Mouse (Mus musculus) erythroblast, adult 5-6 weeks (primary cell): ENCODE data around the gene Itga10. TPM values are rescaled to one million over a fixed set of nuclear protein-coding genes. Genes with fewer than 3 reads are reported as not detected.
A peak's percentile ranks its signal among the peaks of the same experiment; 100 is the strongest.
"Not testable (repeated sequence)": the region's sequence is repeated elsewhere in the genome, so short reads cannot be mapped to it uniquely, and the experiment has no call there.

ENCODE experiments used
- ATAC-seq: replicated peaks from 2 replicates; pipeline ENCODE4 v1.8.0; 2016; ENCODE audit warnings: moderate number of reproducible peaks, mild to moderate bottlenecking, moderate TSS enrichment, inconsistent platforms; ENCODE audit not compliant: poor library complexity, low FRiP score, severe bottlenecking
- total RNA-seq, 2 experiments: library from RNA; stranded (forward) in 1 of 2; stranded (reverse) in 1 of 2; fragments of 150-400 nt in 1 of 2; fragments of 200-764, 138-1000 nt in 1 of 2; gene quantifications; 2 replicates each; pipeline versions ENCODE4 v1.2.3 to v1.2.4; 2015 to 2017; ENCODE audit warnings: low replicate concordance in 2 of 2

Itga10 gene
- total RNA-seq (2015; ENCODE audit: low replicate concordance) (not detected in 2 replicates), total RNA-seq (2017; ENCODE audit: low replicate concordance) (0.14 and 1.4 TPM in 2 replicates)

- ATAC-seq = peak; percentile 48; the same call in 1 of the 2 replicates
Observed at GRCm38 (mm10) chr3:96645018-96645649, at the start of gene Itga10. Gene Itga10, plus strand, starts transcription at chr3:96645584.

GRCm38 (mm10) chr3:96595661-96596060 is 49.7 kb upstream of the Itga10 start:
- ATAC-seq = no peak

- no peak for ATAC-seq
Observed at GRCm38 (mm10) chr3:96596228-96596707, 49.1 kb upstream of the Itga10 start, which contains the start of gene Ankrd34a. Gene Ankrd34a, plus strand, starts transcription at chr3:96596636.

- ATAC-seq = no peak
Observed at GRCm38 (mm10) chr3:96596855-96597254, 48.5 kb upstream of the Itga10 start.

GRCm38 (mm10) chr3:96597435-96597891 is 47.9 kb upstream of the Itga10 start:
- ATAC-seq = no peak

- no peak for ATAC-seq
Observed at GRCm38 (mm10) chr3:96598156-96599068, 47.0 kb upstream of the Itga10 start.

- ATAC-seq = no peak
Observed at GRCm38 (mm10) chr3:96599069-96599393, 46.4 kb upstream of the Itga10 start.

GRCm38 (mm10) chr3:96599411-96599810 is 46.0 kb upstream of the Itga10 start:
- ATAC-seq = no peak

- ATAC-seq = 0 out of 2 replicates have a peak, but pooled peaks have one; percentile 40
Observed at GRCm38 (mm10) chr3:96600639-96601250, 44.6 kb upstream of the Itga10 start, which contains the start of gene Lix1l. Gene Lix1l, plus strand, starts transcription at chr3:96601149.

- no peak for ATAC-seq
Observed at GRCm38 (mm10) chr3:96601251-96601787, 44.1 kb upstream of the Itga10 start.

- ATAC-seq = no peak
Observed at GRCm38 (mm10) chr3:96601941-96602703, 43.3 kb upstream of the Itga10 start.

GRCm38 (mm10) chr3:96602704-96603084 is 42.7 kb upstream of the Itga10 start:
- ATAC-seq = no peak

GRCm38 (mm10) chr3:96603311-96603710 is 42.1 kb upstream of the Itga10 start:
- ATAC-seq = no peak

- ATAC-seq = not testable (repeated sequence)
Observed at GRCm38 (mm10) chr3:96606007-96606406, 39.4 kb upstream of the Itga10 start.

- ATAC-seq = no peak
Observed at GRCm38 (mm10) chr3:96606618-96607017, 38.8 kb upstream of the Itga10 start.

- ATAC-seq = no peak
Observed at GRCm38 (mm10) chr3:96617941-96618340, 27.4 kb upstream of the Itga10 start.

- ATAC-seq = no peak
Observed at GRCm38 (mm10) chr3:96623201-96623600, 22.2 kb upstream of the Itga10 start.

GRCm38 (mm10) chr3:96629729-96630600 is 15.4 kb upstream of the Itga10 start, which contains the start of gene Rbm8a:
Gene Rbm8a, plus strand, starts transcription at chr3:96629933.
- peak; percentile 97 for ATAC-seq
